ENCODE assay signal across 10 mouse cellular contexts in genomic region chr16:44688507-44688906, GRCm38 (mm10). TPM values are rescaled to one million over a fixed set of nuclear protein-coding genes. Genes with fewer than 3 reads are reported as not detected.
DNase-seq lines count a peak whose midpoint lies in the region; ATAC-seq and TF ChIP-seq lines count a peak whose summit lies in the region.
"Had no signal": no experiment of that assay in that cellular context is flagged by ENCODE, and none has a peak within 500 bp of the region (broad histone marks: within the 10 kb centered on the region; RNA-seq: fewer than 3 reads in every experiment).

No protein-coding gene starts in this region.

- 7% methylated on average over 4 of the region's 4 CpGs for WGBS in kidney, postnatal 0 days
- WGBS in embryonic facial prominence, embryonic 14.5 days, result 8% methylated on average over 4 of the region's 4 CpGs
- 20% methylated on average over 4 of the region's 4 CpGs for WGBS in intestine, embryonic 15.5 days
- WGBS in neural tube, embryonic 14.5 days, result 3% methylated on average over 4 of the region's 4 CpGs

- no peaks in the 10 kb centered on the region for H3K27me3 ChIP-seq in kidney, postnatal 0 days (ENCODE audit: insufficient read depth, low read length)
- H3K27me3 ChIP-seq in embryonic facial prominence, embryonic 14.5 days (replicated peaks; ENCODE audit: control insufficient read depth, insufficient read depth, low read length), result no peaks in the 10 kb centered on the region
- H3K27me3 ChIP-seq in intestine, embryonic 15.5 days (replicated peaks), result no peaks in the 10 kb centered on the region
- H3K27me3 ChIP-seq in neural tube, embryonic 14.5 days (ENCODE audit: control insufficient read depth, insufficient read depth, low read length), result no peaks in the 10 kb centered on the region

- no peaks in the 10 kb centered on the region for H3K9me3 ChIP-seq in kidney, postnatal 0 days (replicated peaks; ENCODE audit: low read length)
- no peaks in the 10 kb centered on the region for H3K9me3 ChIP-seq in embryonic facial prominence, embryonic 14.5 days (ENCODE audit: control insufficient read depth, low read length)
- no peaks in the 10 kb centered on the region for H3K9me3 ChIP-seq in intestine, embryonic 15.5 days
- no peaks in the 10 kb centered on the region for H3K9me3 ChIP-seq in neural tube, embryonic 14.5 days (ENCODE audit: control insufficient read depth, low read length)
- H3K9me3 ChIP-seq: liver, embryonic 13.5 days had no signal

- H3K4me2 ChIP-seq in kidney, postnatal 0 days (ENCODE audit: low read length), result peak overlapping the region; percentile 38; the same call in 1 of the 2 replicates
- peak overlapping the region; percentile 42 for H3K4me2 ChIP-seq in embryonic facial prominence, embryonic 14.5 days (ENCODE audit: low read depth, low read length)
- H3K4me2 ChIP-seq in intestine, embryonic 15.5 days (replicated peaks), result no peak overlapping the region
- peak overlapping the region; percentile 42; the same call in 1 of the 2 replicates for H3K4me2 ChIP-seq in neural tube, embryonic 14.5 days (ENCODE audit: low read depth, low read length)
- H3K4me2 ChIP-seq: liver, embryonic 13.5 days had no signal

- DNase-seq in kidney, postnatal 0 days (ENCODE audit: low spot score), result peak; percentile 79
- no peak for DNase-seq in kidney, adult 11 months
- peak; percentile 78 for DNase-seq in embryonic facial prominence, embryonic 14.5 days (ENCODE audit: low spot score)
- no peak for DNase-seq in layer of hippocampus, postnatal 36 days
- DNase-seq in gastrocnemius, postnatal 10 days, result no peak
- DNase-seq in spleen, adult 12 weeks (ENCODE audit: low spot score), result no peak
- DNase-seq: liver, embryonic 13.5 days had no signal

- H3K36me3 ChIP-seq in kidney, postnatal 0 days (ENCODE audit: insufficient read depth, low read length), result no peaks in the 10 kb centered on the region
- H3K36me3 ChIP-seq in embryonic facial prominence, embryonic 14.5 days (ENCODE audit: control insufficient read depth, insufficient read depth, low read length), result no peaks in the 10 kb centered on the region
- no peaks in the 10 kb centered on the region for H3K36me3 ChIP-seq in intestine, embryonic 15.5 days
- no peaks in the 10 kb centered on the region for H3K36me3 ChIP-seq in neural tube, embryonic 14.5 days (ENCODE audit: control insufficient read depth, insufficient read depth, low read length)
- H3K36me3 ChIP-seq: liver, embryonic 13.5 days had no signal

- no peak overlapping the region for H3K9ac ChIP-seq in kidney, postnatal 0 days (ENCODE audit: low read depth, low read length)
- H3K9ac ChIP-seq in embryonic facial prominence, embryonic 14.5 days (ENCODE audit: low read depth, low read length), result 0 out of 2 replicates have a peak overlapping the region, but pooled peaks have one; percentile 4
- H3K9ac ChIP-seq in intestine, embryonic 15.5 days, result no peak overlapping the region
- no peak overlapping the region for H3K9ac ChIP-seq in neural tube, embryonic 14.5 days (replicated peaks; ENCODE audit: low read depth, low read length)
- H3K9ac ChIP-seq: liver, embryonic 13.5 days had no signal

- no peak for TF ChIP-seq CTCF in kidney, postnatal 0 days (IDR thresholded peaks at IDR 0.05; ENCODE audit: low read depth)

- no peak overlapping the region for H3K4me3 ChIP-seq in kidney, postnatal 0 days (replicated peaks; ENCODE audit: low read depth, low read length)
- H3K4me3 ChIP-seq in embryonic facial prominence, embryonic 14.5 days (ENCODE audit: low read depth, low read length), result no peak overlapping the region
- no peak overlapping the region for H3K4me3 ChIP-seq in intestine, embryonic 15.5 days (replicated peaks)
- no peak overlapping the region for H3K4me3 ChIP-seq in neural tube, embryonic 14.5 days (ENCODE audit: low read depth, low read length)
- H3K4me3 ChIP-seq: erythroblast, embryonic 14.5 days; liver, embryonic 13.5 days had no signal

- peaks cover 19% of the 10 kb centered on the region for H3K4me1 ChIP-seq in kidney, postnatal 0 days (replicated peaks; ENCODE audit: insufficient read depth, low read length)
- H3K4me1 ChIP-seq in embryonic facial prominence, embryonic 14.5 days (ENCODE audit: control insufficient read depth, insufficient read depth, low read length), result peaks cover 41% of the 10 kb centered on the region
- H3K4me1 ChIP-seq in intestine, embryonic 15.5 days (replicated peaks), result 0 out of 2 replicates have a peak, but pooled peaks cover 8% of the 10 kb centered on the region
- H3K4me1 ChIP-seq in neural tube, embryonic 14.5 days (ENCODE audit: control insufficient read depth, insufficient read depth, low read length), result peaks cover 22% of the 10 kb centered on the region
- H3K4me1 ChIP-seq: liver, embryonic 13.5 days had no signal

- 0 out of 2 replicates have a peak overlapping the region, but pooled peaks have one; percentile 10 for H3K27ac ChIP-seq in kidney, postnatal 0 days
- H3K27ac ChIP-seq in embryonic facial prominence, embryonic 14.5 days (replicated peaks; ENCODE audit: low read depth, low read length), result peak overlapping the region; percentile 78
- H3K27ac ChIP-seq in intestine, embryonic 15.5 days, result no peak overlapping the region
- H3K27ac ChIP-seq in neural tube, embryonic 14.5 days (ENCODE audit: low read depth, low read length), result peak overlapping the region; percentile 53
- H3K27ac ChIP-seq: liver, embryonic 13.5 days had no signal

- 0 out of 2 replicates have a peak, but pooled peaks have one; percentile 62 for ATAC-seq in kidney, postnatal 0 days (replicated peaks; ENCODE audit: low FRiP score, low read depth)
- ATAC-seq in embryonic facial prominence, embryonic 14.5 days (ENCODE audit: low read depth), result no peak
- ATAC-seq in intestine, embryonic 15.5 days, result 0 out of 2 replicates have a peak, but pooled peaks have one; percentile 11
- no peak for ATAC-seq in neural tube, embryonic 14.5 days (ENCODE audit: low read depth)

RNA-seq across cellular contexts. Expression of gene Nepro, which starts 35.6 kb away (rescaled TPM):
- 5.1 and 5.3 TPM in 2 replicates for polyA plus RNA-seq in kidney, postnatal 0 days (2015; fragmentation: Nextera tagmentation; extraction: Ambion mirVana)
- polyA plus RNA-seq in embryonic facial prominence, embryonic 14.5 days (2014; fragmentation: Nextera tagmentation; extraction: Ambion mirVana), result 7.9 and 8.8 TPM in 2 replicates
- 7.6 and 8.2 TPM in 2 replicates for polyA plus RNA-seq in intestine, embryonic 15.5 days (2015; fragmentation: Nextera tagmentation; extraction: Ambion mirVana)
- polyA plus RNA-seq in neural tube, embryonic 14.5 days (2014; fragmentation: Nextera tagmentation; extraction: Ambion mirVana), result 5.4 and 6.1 TPM in 2 replicates
- 1 to 10 TPM; 5.4 to 6.0 TPM for total RNA-seq in layer of hippocampus, postnatal 36 days (2021)
- total RNA-seq in gastrocnemius, postnatal 10 days (2021), result 1 to 10 TPM; 4.4 to 5.6 TPM

RNA-seq across cellular contexts. Expression of gene Gtpbp8, which starts 57.7 kb away (rescaled TPM):
- polyA plus RNA-seq in kidney, postnatal 0 days (2015; fragmentation: Nextera tagmentation; extraction: Ambion mirVana), result 30.5 and 30.6 TPM in 2 replicates
- polyA plus RNA-seq in embryonic facial prominence, embryonic 14.5 days (2014; fragmentation: Nextera tagmentation; extraction: Ambion mirVana), result 27.8 and 30.3 TPM in 2 replicates
- 30.0 and 35.0 TPM in 2 replicates for polyA plus RNA-seq in intestine, embryonic 15.5 days (2015; fragmentation: Nextera tagmentation; extraction: Ambion mirVana)
- polyA plus RNA-seq in neural tube, embryonic 14.5 days (2014; fragmentation: Nextera tagmentation; extraction: Ambion mirVana), result 42.3 and 44.9 TPM in 2 replicates
- 10 to 100 TPM; 24.7 to 25.1 TPM for total RNA-seq in layer of hippocampus, postnatal 36 days (2021)
- total RNA-seq in gastrocnemius, postnatal 10 days (2021), result 10 to 100 TPM; 13.0 to 13.2 TPM

Comparison
In these comparisons a context has a peak if more than half of its experiments do, and no peak if none do; other contexts are left out.
1. DNase-seq: peak in kidney, postnatal 0 days (single experiment) and embryonic facial prominence, embryonic 14.5 days (single experiment); none in kidney, adult 11 months (single experiment), layer of hippocampus, postnatal 36 days (0 of 2), gastrocnemius, postnatal 10 days (single experiment) and spleen, adult 12 weeks (single experiment).
2. ATAC-seq: peak in kidney, postnatal 0 days (single experiment) and intestine, embryonic 15.5 days (single experiment); none in embryonic facial prominence, embryonic 14.5 days (single experiment) and neural tube, embryonic 14.5 days (single experiment).